Mouse (Mus musculus) myocyte (in vitro differentiated cells): ENCODE results near the gene Trim75. TPM values are rescaled to one million over a fixed set of nuclear protein-coding genes. Genes with fewer than 3 reads are reported as not detected.
"Not testable (repeated sequence)": the region's sequence is repeated elsewhere in the genome, so short reads cannot be mapped to it uniquely, and the experiment has no call there.

Experiments used
- H3K27me3 ChIP-seq: one replicate; pipeline ENCODE4 v1.6.1; 2011; ENCODE audit not compliant: control insufficient read depth, insufficient read depth, insufficient read length
- H3K36me3 ChIP-seq: one replicate; pipeline ENCODE4 v1.6.1; 2011; ENCODE audit not compliant: control insufficient read depth, insufficient read depth
- H3K4me2 ChIP-seq: one replicate; pipeline ENCODE4 v1.6.1; 2011; ENCODE audit warnings: low read depth, control low read depth
- H3K4me3 ChIP-seq: one replicate; pipeline ENCODE4 v1.5.1; 2011; ENCODE audit warnings: mild to moderate bottlenecking, control low read depth, moderate library complexity
- H3K79me2 ChIP-seq: one replicate; pipeline ENCODE4 v1.6.1; 2011; ENCODE audit not compliant: control insufficient read depth, insufficient read depth
- H3ac ChIP-seq: one replicate; pipeline ENCODE4 v1.6.1; 2011; ENCODE audit not compliant: control insufficient read depth, insufficient read length
- CEBPB ChIP-seq: IDR thresholded peaks from 2 replicates; pipeline ENCODE4 v1.6.1; 2011; ENCODE audit warnings: mild to moderate bottlenecking, moderate library complexity; ENCODE audit not compliant: poor library complexity, insufficient read depth, severe bottlenecking
- E2F4 ChIP-seq: IDR thresholded peaks from one replicate; pipeline ENCODE4 v1.6.1; 2011; ENCODE audit warnings: mild to moderate bottlenecking, control low read depth, moderate library complexity; ENCODE audit not compliant: insufficient read depth
- MAX ChIP-seq: IDR thresholded peaks from one replicate; pipeline ENCODE4 v1.6.1; 2011; ENCODE audit warnings: low read depth, mild to moderate bottlenecking, control low read depth
- MYOD1 ChIP-seq, 3 experiments: IDR thresholded peaks; one replicate each; pipeline ENCODE4 v1.6.1; 2011; ENCODE audit warnings: control low read depth in 2 of 3, low read depth in 2 of 3, mild to moderate bottlenecking in 2 of 3, moderate library complexity in 1 of 3; ENCODE audit not compliant: insufficient read length in 2 of 3, control insufficient read depth in 1 of 3
- MYOG ChIP-seq, 3 experiments: IDR thresholded peaks; one replicate each; pipeline ENCODE4 v1.6.1; 2011; ENCODE audit warnings: control low read depth in 2 of 3, low read depth in 2 of 3, mild to moderate bottlenecking in 2 of 3; ENCODE audit not compliant: insufficient read length in 2 of 3, control insufficient read depth in 1 of 3, insufficient read depth in 1 of 3
- POLR2A ChIP-seq: IDR thresholded peaks from one replicate; pipeline ENCODE4 v1.6.1; 2011; ENCODE audit warnings: low read depth, mild to moderate bottlenecking, control low read depth, moderate library complexity; ENCODE audit not compliant: insufficient read length
- POLR2AphosphoS2 ChIP-seq: IDR thresholded peaks from one replicate; pipeline ENCODE4 v1.6.1; 2011; ENCODE audit warnings: low read depth, control low read depth; ENCODE audit not compliant: insufficient read length
- REST ChIP-seq: IDR thresholded peaks from one replicate; pipeline ENCODE4 v1.6.1; 2011; ENCODE audit warnings: mild to moderate bottlenecking, control low read depth, moderate library complexity; ENCODE audit not compliant: insufficient read depth, insufficient read length
- SRF ChIP-seq: IDR thresholded peaks from one replicate; pipeline ENCODE4 v1.6.1; 2011; ENCODE audit warnings: low read depth; ENCODE audit not compliant: control insufficient read depth, insufficient read length
- TCF12 ChIP-seq: IDR thresholded peaks from one replicate; pipeline ENCODE4 v1.6.1; 2011; ENCODE audit warnings: mild to moderate bottlenecking, control low read depth; ENCODE audit not compliant: poor library complexity, insufficient read depth, severe bottlenecking
- TCF3 ChIP-seq: IDR thresholded peaks from one replicate; pipeline ENCODE4 v1.6.1; 2011; ENCODE audit warnings: low read depth, control low read depth; ENCODE audit not compliant: insufficient read length
- USF1 ChIP-seq: IDR thresholded peaks from one replicate; pipeline ENCODE4 v1.6.1; 2011; ENCODE audit warnings: low read depth, mild to moderate bottlenecking, control low read depth, moderate library complexity
- polyA plus RNA-seq: library from polyadenylated mRNA; unstranded; fragments of >200 nt; fragmentation: generic; extraction: Trizol; gene quantifications from one replicate; pipeline ENCODE4 v1.2.1, GENCODE M21; 2012; ENCODE audit warnings: missing spikeins

Trim75 gene
- polyA plus RNA-seq, 1 experiment = not detected

- H3K79me2 ChIP-seq = no peaks in the 10 kb centered on the region
- TF ChIP-seq E2F4 (no peak), MYOG (IDR thresholded peaks at IDR 0.05; ENCODE audit: control insufficient read depth in 1 of 3, insufficient read depth in 1 of 3, insufficient read length in 2 of 3, low read depth in 2 of 3) (no peak), POLR2AphosphoS2 (no peak), REST (no peak), TCF3 (no peak), TCF12 (no peak), MYOD1 (IDR thresholded peaks at IDR 0.05; ENCODE audit: control insufficient read depth in 1 of 3, insufficient read length in 2 of 3, low read depth in 2 of 3) (no peak), SRF (no peak), POLR2A (no peak), CEBPB (no peak), MAX (no peak), USF1 (no peak)
- no peak within 1 kb of the TSS for H3K4me3 ChIP-seq
- H3ac ChIP-seq = no peak within 1 kb of the TSS
- H3K27me3 ChIP-seq = no peaks in the 10 kb centered on the region
- H3K4me2 ChIP-seq = no peak within 1 kb of the TSS
- no peaks in the 10 kb centered on the region for H3K36me3 ChIP-seq
Measured at GRCm38 (mm10) chr8:65018423-65018822, 30.8 kb upstream of the Trim75 start, which contains the start of the genes Trim61 and Trim60. Gene Trim61 (minus strand): TSS chr8:65018523. Gene Trim60 (minus strand): TSS chr8:65018584.

DNA sequence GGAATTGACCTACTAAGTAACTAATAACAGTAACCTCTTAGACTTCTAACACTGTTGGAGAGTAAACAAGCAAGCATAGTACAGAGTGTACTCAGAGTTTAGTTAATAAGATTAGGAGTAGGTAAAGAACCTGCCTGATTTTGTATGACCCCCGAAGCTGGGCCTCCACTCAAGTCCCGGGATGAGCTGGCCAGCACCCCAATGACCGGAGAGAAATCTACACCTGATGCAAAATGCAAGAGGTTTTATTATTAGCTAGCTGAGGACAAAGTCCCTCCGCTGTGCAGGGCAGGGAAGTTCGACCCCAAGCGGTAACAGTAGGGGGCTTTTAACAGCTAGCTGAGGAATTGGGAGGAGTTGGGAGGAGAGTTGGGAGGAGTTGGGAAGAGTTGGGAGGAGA lies 20.0 kb upstream of the Trim75 start:
- H3K4me3 ChIP-seq, H3ac ChIP-seq, H3K4me2 ChIP-seq, H3K27me3 ChIP-seq, H3K79me2 ChIP-seq, H3K36me3 ChIP-seq: not testable (repeated sequence)

DNA sequence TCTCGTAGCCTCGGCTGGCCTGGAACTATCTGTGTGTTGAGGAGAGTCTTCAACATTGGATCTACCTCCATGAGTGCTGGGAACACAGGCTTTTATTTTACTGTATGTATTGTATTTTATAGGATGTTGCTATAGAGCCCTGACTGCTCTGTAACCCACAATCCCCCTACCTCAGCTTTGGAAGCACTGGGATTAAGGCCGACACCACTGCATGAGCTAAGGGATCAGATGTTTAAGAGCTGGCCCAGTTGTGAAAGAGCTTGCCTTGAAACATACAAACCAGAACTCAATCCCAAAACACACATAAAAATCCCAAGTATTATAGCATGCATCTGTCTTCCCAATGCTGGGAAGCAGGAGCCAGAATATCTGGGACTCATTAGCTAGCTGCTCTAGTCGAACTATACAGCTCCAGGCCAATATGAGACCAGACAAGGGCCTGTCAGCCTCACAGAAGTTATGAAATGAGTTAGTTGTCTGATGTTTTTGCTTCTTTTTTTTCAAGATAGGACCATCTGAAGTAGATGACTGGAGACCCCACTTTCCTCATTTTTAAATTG lies 11.3 kb upstream of the Trim75 start:
- Histone ChIP-seq H3K27me3 (no peaks in the 10 kb centered on the region), H3K4me2 (no peak overlapping the region), H3K79me2 (no peaks in the 10 kb centered on the region), H3K4me3 (no peak overlapping the region), H3ac (no peak overlapping the region), H3K36me3 (no peaks in the 10 kb centered on the region)
- TF ChIP-seq REST = no peak
- no peak for TF ChIP-seq E2F4
- no peak for TF ChIP-seq CEBPB
- TF ChIP-seq MAX = no peak
- TF ChIP-seq USF1 = no peak
- TF ChIP-seq MYOG (IDR thresholded peaks at IDR 0.05; ENCODE audit: control insufficient read depth in 1 of 3, insufficient read depth in 1 of 3, insufficient read length in 2 of 3, low read depth in 2 of 3) = no peak
- TF ChIP-seq POLR2A = no peak
- no peak for TF ChIP-seq TCF12
- no peak for TF ChIP-seq SRF
- no peak for TF ChIP-seq POLR2AphosphoS2
- TF ChIP-seq TCF3 = no peak
- no peak for TF ChIP-seq MYOD1 (IDR thresholded peaks at IDR 0.05; ENCODE audit: control insufficient read depth in 1 of 3, insufficient read length in 2 of 3, low read depth in 2 of 3)

DNA sequence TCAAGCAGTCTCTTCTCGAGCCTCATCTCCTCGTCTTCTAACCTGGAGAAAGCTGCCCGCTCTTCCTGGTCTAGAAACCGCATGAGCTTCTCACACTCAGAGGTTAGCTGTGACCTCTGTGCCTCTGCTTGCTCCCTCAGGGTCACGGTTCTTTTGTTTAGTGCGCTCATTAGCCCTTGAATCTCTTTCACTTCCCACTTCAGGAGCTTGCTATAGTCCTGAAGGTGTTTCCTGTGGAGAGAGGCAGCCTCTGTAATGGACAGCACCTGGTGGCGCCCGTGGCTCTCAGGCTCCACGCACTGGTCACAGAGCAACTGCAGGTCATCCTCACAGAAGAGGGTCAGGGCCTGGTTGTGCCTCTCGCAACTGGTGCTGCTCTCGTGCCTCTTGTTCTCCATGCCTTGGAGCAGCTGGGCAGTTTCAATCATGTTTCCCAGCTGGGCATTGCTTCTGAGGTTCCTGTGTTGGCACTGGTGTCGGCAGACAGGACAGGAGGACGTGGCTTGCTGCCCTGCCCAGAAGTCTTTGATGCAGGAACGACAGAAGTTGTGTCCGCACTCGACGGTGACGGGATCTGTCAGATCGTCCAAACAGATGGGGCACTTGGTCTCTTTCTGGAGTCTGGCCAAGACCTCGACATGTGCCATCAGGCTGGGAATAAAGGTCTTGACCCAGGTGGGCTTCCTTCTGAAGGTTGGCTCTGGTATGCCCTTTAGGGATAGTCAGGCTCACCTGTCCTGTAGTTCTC lies 4.3 kb downstream of the Trim75 start:
- TF ChIP-seq POLR2A (no peak), CEBPB (no peak), MAX (no peak), SRF (no peak), MYOG (IDR thresholded peaks at IDR 0.05; ENCODE audit: control insufficient read depth in 1 of 3, insufficient read depth in 1 of 3, insufficient read length in 2 of 3, low read depth in 2 of 3) (no peak), TCF3 (no peak), MYOD1 (IDR thresholded peaks at IDR 0.05; ENCODE audit: control insufficient read depth in 1 of 3, insufficient read length in 2 of 3, low read depth in 2 of 3) (no peak), POLR2AphosphoS2 (no peak), E2F4 (no peak), USF1 (no peak)
- H3K27me3 ChIP-seq = no peaks in the 10 kb centered on the region
- H3K4me2 ChIP-seq = no peak overlapping the region
- no peak overlapping the region for H3ac ChIP-seq
- H3K36me3 ChIP-seq = no peaks in the 10 kb centered on the region
- H3K79me2 ChIP-seq = no peaks in the 10 kb centered on the region
- H3K4me3 ChIP-seq = no peak overlapping the region

GRCm38 (mm10) chr8:64962836-64963235 lies 24.8 kb downstream of the Trim75 start:
- Histone ChIP-seq H3K4me3 (no peak overlapping the region), H3K79me2 (no peaks in the 10 kb centered on the region), H3K4me2 (no peak overlapping the region), H3ac (no peak overlapping the region), H3K36me3 (peaks cover 13% of the 10 kb centered on the region), H3K27me3 (no peaks in the 10 kb centered on the region)
- TF ChIP-seq CEBPB (no peak), POLR2AphosphoS2 (no peak), MYOG (IDR thresholded peaks at IDR 0.05; ENCODE audit: control insufficient read depth in 1 of 3, insufficient read depth in 1 of 3, insufficient read length in 2 of 3, low read depth in 2 of 3) (no peak), E2F4 (no peak), REST (no peak), TCF12 (no peak), MAX (no peak), MYOD1 (IDR thresholded peaks at IDR 0.05; ENCODE audit: control insufficient read depth in 1 of 3, insufficient read length in 2 of 3, low read depth in 2 of 3) (no peak), POLR2A (no peak), TCF3 (no peak), USF1 (no peak), SRF (no peak)
